Mouse (Mus musculus) lung, embryonic 15.5 days (tissue): ENCODE results near the gene Cnot10. TPM values are rescaled to one million over a fixed set of nuclear protein-coding genes. Genes with fewer than 3 reads are reported as not detected.

Source experiments
- ATAC-seq: fragments of 200-750 bp; cut with Nextera tagmentation; 2 replicates; pipeline ENCODE4 v1.8.0; 2017; ENCODE audit warnings: moderate number of reproducible peaks, borderline replicate concordance; ENCODE audit not compliant: low FRiP score, low TSS enrichment; ENCODE audit errors: extremely low read depth
- H3K27ac ChIP-seq: fragments of 300-500 bp; sonication (generic); 2 replicates; pipeline ENCODE4 v1.5.1; 2015; ENCODE audit warnings: moderate library complexity, mild to moderate bottlenecking, inconsistent platforms
- H3K27me3 ChIP-seq: fragments of 300-500 bp; sonication (generic); 2 replicates; pipeline ENCODE4 v1.6.1; 2015; ENCODE audit warnings: inconsistent platforms
- H3K36me3 ChIP-seq: fragments of 300-500 bp; sonication (generic); 2 replicates; pipeline ENCODE4 v1.6.1; 2015; ENCODE audit warnings: inconsistent platforms
- H3K4me1 ChIP-seq: fragments of 300-500 bp; sonication (generic); 2 replicates; pipeline ENCODE4 v1.6.1; 2015; ENCODE audit warnings: inconsistent platforms
- H3K4me2 ChIP-seq: fragments of 300-500 bp; sonication (generic); 2 replicates; pipeline ENCODE4 v1.6.1; 2015; ENCODE audit warnings: inconsistent platforms, mild to moderate bottlenecking, moderate library complexity
- H3K4me3 ChIP-seq: fragments of 300-500 bp; sonication (generic); 2 replicates; pipeline ENCODE4 v1.5.1; 2015; ENCODE audit warnings: mild to moderate bottlenecking, inconsistent platforms
- H3K9ac ChIP-seq: fragments of 300-500 bp; sonication (generic); 2 replicates; pipeline ENCODE4 v1.6.1; 2015; ENCODE audit warnings: inconsistent platforms
- H3K9me3 ChIP-seq: fragments of 300-500 bp; sonication (generic); 2 replicates; pipeline ENCODE4 v1.6.1; 2016; ENCODE audit warnings: inconsistent platforms
- WGBS: fragments of 180-500 bp; shearing (Covaris S2); methylation state at CpG from one replicate; pipeline ENCODE4 v1.1.7; 2015; 5-methylcytosine and 5-hydroxymethylcytosine counted together
- polyA plus RNA-seq: library from polyadenylated mRNA; unstranded; fragments of >200 nt; fragmentation: Nextera tagmentation; extraction: Ambion mirVana; gene quantifications from 2 replicates; pipeline ENCODE4 v1.2.1, GENCODE M21; 2015

The Cnot10 gene
- polyA plus RNA-seq, 1 experiment from 2014 or later, result 65.3 TPM

GRCm38 (mm10) chr9:114612566-114612965 is 27.4 kb downstream of the Cnot10 start:
- no peak overlapping the region for H3K9ac ChIP-seq
- no peak overlapping the region for H3K4me2 ChIP-seq
- H3K4me3 ChIP-seq, result no peak overlapping the region
- WGBS, result 78% methylated on average over 4 of the region's 4 CpGs
- no peak overlapping the region for H3K27ac ChIP-seq
- no peaks in the 10 kb centered on the region for H3K27me3 ChIP-seq
- no peaks in the 10 kb centered on the region for H3K4me1 ChIP-seq
- H3K9me3 ChIP-seq, result no peaks in the 10 kb centered on the region
- no peak for ATAC-seq
- H3K36me3 ChIP-seq, result peaks cover 78% of the 10 kb centered on the region

GRCm38 (mm10) chr9:114610266-114610665 is 29.7 kb downstream of the Cnot10 start:
- Histone ChIP-seq H3K9me3 (no peaks in the 10 kb centered on the region), H3K27me3 (no peaks in the 10 kb centered on the region), H3K4me2 (no peak overlapping the region), H3K9ac (no peak overlapping the region), H3K27ac (no peak overlapping the region), H3K4me1 (no peaks in the 10 kb centered on the region), H3K4me3 (no peak overlapping the region), H3K36me3 (peaks cover 76% of the 10 kb centered on the region)
- WGBS, result 93% methylated on average over 3 of the region's 3 CpGs
- ATAC-seq, result no peak

GRCm38 (mm10) chr9:114603876-114604540 is 36.0 kb downstream of the Cnot10 start:
- Histone ChIP-seq H3K9ac (no peak overlapping the region), H3K36me3 (peaks cover 56% of the 10 kb centered on the region), H3K27me3 (no peaks in the 10 kb centered on the region), H3K4me2 (no peak overlapping the region), H3K4me1 (no peaks in the 10 kb centered on the region), H3K27ac (no peak overlapping the region), H3K4me3 (no peak overlapping the region), H3K9me3 (no peaks in the 10 kb centered on the region)
- ATAC-seq, result no peak
- whole genome bisulfite sequencing, result 66% methylated on average over 12 of the region's 12 CpGs

GRCm38 (mm10) chr9:114601096-114601495 is 38.9 kb downstream of the Cnot10 start:
- no peak overlapping the region for H3K27ac ChIP-seq
- no peaks in the 10 kb centered on the region for H3K4me1 ChIP-seq
- no peaks in the 10 kb centered on the region for H3K27me3 ChIP-seq
- WGBS, result 53% methylated on average over 1 of the region's 1 CpGs
- no peak overlapping the region for H3K4me2 ChIP-seq
- no peak overlapping the region for H3K4me3 ChIP-seq
- H3K9me3 ChIP-seq, result no peaks in the 10 kb centered on the region
- no peak for ATAC-seq
- no peak overlapping the region for H3K9ac ChIP-seq
- peaks cover 61% of the 10 kb centered on the region for H3K36me3 ChIP-seq

- peaks cover 6% of the 10 kb centered on the region for H3K4me1 ChIP-seq
- 36% methylated on average over 5 of the region's 5 CpGs for WGBS
- no peak for ATAC-seq
These were observed 55.0 kb downstream of the Cnot10 start for GRCm38 (mm10) chr9:114585017-114585345.

GRCm38 (mm10) chr9:114584183-114585016 is 55.6 kb downstream of the Cnot10 start:
- H3K4me3 ChIP-seq, result peak overlapping the region; percentile 47
- peak overlapping the region; percentile 83 for H3K27ac ChIP-seq
- 5% methylated on average over 31 of the region's 31 CpGs for WGBS
- H3K36me3 ChIP-seq, result peaks cover 33% of the 10 kb centered on the region
- H3K9me3 ChIP-seq, result no peaks in the 10 kb centered on the region
- H3K9ac ChIP-seq, result peak overlapping the region; percentile 42
- peaks cover 6% of the 10 kb centered on the region for H3K4me1 ChIP-seq
- no peaks in the 10 kb centered on the region for H3K27me3 ChIP-seq
- peak overlapping the region; percentile 90 for H3K4me2 ChIP-seq
- ATAC-seq, result peak; percentile 64

More at GRCm38 (mm10) chr9:114585017-114585345, 55.0 kb downstream of the Cnot10 start:
- Histone ChIP-seq H3K4me3 (peak overlapping the region; percentile 47; the same call in 1 of the 2 replicates), H3K9me3 (no peaks in the 10 kb centered on the region), H3K27me3 (no peaks in the 10 kb centered on the region), H3K27ac (peak overlapping the region; percentile 83), H3K9ac (peak overlapping the region; percentile 42; the same call in 1 of the 2 replicates), H3K36me3 (peaks cover 39% of the 10 kb centered on the region), H3K4me2 (peak overlapping the region; percentile 90)

GRCm38 (mm10) chr9:114583812-114584182 is 56.2 kb downstream of the Cnot10 start:
- Histone ChIP-seq H3K9ac (peak overlapping the region; percentile 42), H3K4me3 (peak overlapping the region; percentile 47), H3K27ac (peak overlapping the region; percentile 83), H3K9me3 (no peaks in the 10 kb centered on the region), H3K36me3 (peaks cover 27% of the 10 kb centered on the region), H3K4me2 (peak overlapping the region; percentile 90), H3K4me1 (peaks cover 6% of the 10 kb centered on the region), H3K27me3 (no peaks in the 10 kb centered on the region)
- WGBS, result 1% methylated on average over 23 of the region's 23 CpGs
- peak; percentile 66 for ATAC-seq

GRCm38 (mm10) chr9:114578646-114579045 is 61.3 kb downstream of the Cnot10 start:
- Histone ChIP-seq H3K27ac (no peak overlapping the region), H3K4me2 (no peak overlapping the region), H3K9me3 (no peaks in the 10 kb centered on the region), H3K4me1 (no peaks in the 10 kb centered on the region), H3K9ac (no peak overlapping the region), H3K4me3 (no peak overlapping the region), H3K36me3 (no peaks in the 10 kb centered on the region), H3K27me3 (no peaks in the 10 kb centered on the region)
- ATAC-seq, result no peak
- 35% methylated on average over 11 of the region's 11 CpGs for WGBS

- Histone ChIP-seq H3K4me1 (no peaks in the 10 kb centered on the region), H3K27me3 (no peaks in the 10 kb centered on the region), H3K9me3 (no peaks in the 10 kb centered on the region), H3K9ac (no peak overlapping the region), H3K4me2 (no peak overlapping the region), H3K36me3 (no peaks in the 10 kb centered on the region), H3K4me3 (no peak overlapping the region), H3K27ac (no peak overlapping the region)
- 77% methylated on average over 1 of the region's 1 CpGs for WGBS
- no peak for ATAC-seq
These were observed 64.0 kb downstream of the Cnot10 start for GRCm38 (mm10) chr9:114576001-114576400.

GRCm38 (mm10) chr9:114573528-114573927 is 66.5 kb downstream of the Cnot10 start:
- no peaks in the 10 kb centered on the region for H3K4me1 ChIP-seq
- no peak overlapping the region for H3K4me2 ChIP-seq
- H3K36me3 ChIP-seq, result no peaks in the 10 kb centered on the region
- no peak overlapping the region for H3K27ac ChIP-seq
- 42% methylated on average over 5 of the region's 5 CpGs for WGBS
- no peak overlapping the region for H3K4me3 ChIP-seq
- no peak overlapping the region for H3K9ac ChIP-seq
- no peak for ATAC-seq
- H3K27me3 ChIP-seq, result no peaks in the 10 kb centered on the region
- H3K9me3 ChIP-seq, result no peaks in the 10 kb centered on the region

GRCm38 (mm10) chr9:114568682-114569474 is 71.1 kb downstream of the Cnot10 start:
- no peaks in the 10 kb centered on the region for H3K36me3 ChIP-seq
- no peaks in the 10 kb centered on the region for H3K9me3 ChIP-seq
- no peaks in the 10 kb centered on the region for H3K27me3 ChIP-seq
- no peak overlapping the region for H3K4me2 ChIP-seq
- H3K27ac ChIP-seq, result no peak overlapping the region
- H3K4me1 ChIP-seq, result peaks cover 5% of the 10 kb centered on the region; the same call in 1 of the 2 replicates
- H3K9ac ChIP-seq, result no peak overlapping the region
- no peak overlapping the region for H3K4me3 ChIP-seq
- ATAC-seq, result no peak
- 83% methylated on average over 5 of the region's 5 CpGs for WGBS
